Comparison of ENCODE assay signal across 26 mouse cellular contexts in the genomic region with DNA sequence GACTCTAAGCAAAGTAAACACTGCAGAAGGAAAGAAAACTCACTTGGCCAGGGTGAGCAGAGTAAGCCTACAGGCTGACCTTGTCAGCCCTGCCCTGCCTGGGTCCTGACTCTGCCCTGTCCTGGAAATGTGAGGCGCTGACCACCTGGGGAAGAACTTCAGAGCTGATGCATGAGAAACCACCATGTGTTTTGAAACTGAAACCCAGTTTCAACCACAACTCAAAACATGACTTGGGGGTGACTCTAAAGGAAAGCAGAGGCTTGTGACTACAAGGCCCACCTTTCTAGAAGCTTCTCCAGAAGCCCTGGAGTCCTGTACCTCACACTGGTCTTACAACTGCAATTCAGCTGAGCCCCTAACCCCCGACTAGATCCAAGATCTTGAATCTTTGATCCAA. TPM values are rescaled to one million over a fixed set of nuclear protein-coding genes. Genes with fewer than 3 reads are reported as not detected.
DNase-seq lines count a peak whose midpoint lies in the region; ATAC-seq and TF ChIP-seq lines count a peak whose summit lies in the region.
"Had no signal": no experiment of that assay in that cellular context is flagged by ENCODE, and none has a peak within 500 bp of the region (broad histone marks: within the 10 kb centered on the region; RNA-seq: fewer than 3 reads in every experiment).

No protein-coding gene starts in this region.

- peak overlapping the region; percentile 54; the same call in 1 of the 2 replicates for H3K27ac ChIP-seq in kidney, embryonic 16.5 days (ENCODE audit: low read length)
- no peak overlapping the region for H3K27ac ChIP-seq in kidney, adult 2 months (ENCODE audit: insufficient read depth, low read depth, low read length)
- no peak overlapping the region for H3K27ac ChIP-seq in lung, postnatal 0 days (ENCODE audit: low read length)
- H3K27ac ChIP-seq: embryonic facial prominence, embryonic 15.5 days; forebrain, embryonic 10.5 days; hindbrain, embryonic 14.5 days; layer of hippocampus, adult 2 months; limb, embryonic 15.5 days; neural tube, embryonic 12.5 days had no signal

- no peak for TF ChIP-seq POLR2A in kidney, adult 2 months (IDR thresholded peaks at IDR 0.05; ENCODE audit: low read depth, low read length)
- TF ChIP-seq POLR2A in myocyte (IDR thresholded peaks at IDR 0.05; ENCODE audit: insufficient read length, low read depth), result no peak
- no peak for TF ChIP-seq POLR2A in lung, adult 2 months (IDR thresholded peaks at IDR 0.05; ENCODE audit: borderline replicate concordance, extremely low read depth, low read depth, low read length)

- H3K4me1 ChIP-seq in kidney, embryonic 16.5 days (ENCODE audit: insufficient read depth, low read length), result peaks cover 41% of the 10 kb centered on the region
- no peaks in the 10 kb centered on the region for H3K4me1 ChIP-seq in kidney, adult 2 months (ENCODE audit: control insufficient read depth, insufficient read depth, low read length)
- peaks cover 3% of the 10 kb centered on the region; the same call in 1 of the 2 replicates for H3K4me1 ChIP-seq in lung, adult 2 months (ENCODE audit: control insufficient read depth, insufficient read depth, low read length)
- H3K4me1 ChIP-seq in lung, postnatal 0 days (ENCODE audit: insufficient read depth, low read depth, low read length), result peaks cover 3% of the 10 kb centered on the region; the same call in 1 of the 2 replicates

- no peaks in the 10 kb centered on the region for H3K36me3 ChIP-seq in kidney, embryonic 16.5 days (ENCODE audit: insufficient read depth, low read length)
- H3K36me3 ChIP-seq in kidney, adult 2 months (ENCODE audit: control insufficient read depth, insufficient read depth, low read length), result no peaks in the 10 kb centered on the region
- H3K36me3 ChIP-seq in myocyte (ENCODE audit: control insufficient read depth, insufficient read depth), result no peaks in the 10 kb centered on the region
- H3K36me3 ChIP-seq in lung, postnatal 0 days (ENCODE audit: insufficient read depth, low read length), result no peaks in the 10 kb centered on the region
- H3K36me3 ChIP-seq: embryonic facial prominence, embryonic 15.5 days; forebrain, embryonic 10.5 days; limb, embryonic 15.5 days; neural tube, embryonic 12.5 days had no signal

- H3K9me3 ChIP-seq in kidney, embryonic 16.5 days (ENCODE audit: low read length), result no peaks in the 10 kb centered on the region
- H3K9me3 ChIP-seq in lung, postnatal 0 days (ENCODE audit: low read length), result no peaks in the 10 kb centered on the region
- H3K9me3 ChIP-seq: embryonic facial prominence, embryonic 15.5 days; forebrain, embryonic 10.5 days; limb, embryonic 15.5 days; neural tube, embryonic 12.5 days had no signal

- H3K27me3 ChIP-seq in kidney, embryonic 16.5 days (ENCODE audit: insufficient read depth, low read length), result no peaks in the 10 kb centered on the region
- no peaks in the 10 kb centered on the region for H3K27me3 ChIP-seq in kidney, adult 2 months (replicated peaks; ENCODE audit: control insufficient read depth, insufficient read depth, low read length)
- H3K27me3 ChIP-seq in myocyte (ENCODE audit: control insufficient read depth, insufficient read depth, insufficient read length), result no peaks in the 10 kb centered on the region
- peaks cover 5% of the 10 kb centered on the region; the same call in 1 of the 2 replicates for H3K27me3 ChIP-seq in lung, postnatal 0 days (replicated peaks; ENCODE audit: insufficient read depth, low read length)

- TF ChIP-seq EP300 in lung, postnatal 0 days (IDR thresholded peaks at IDR 0.05), result no peak

- no peak overlapping the region for H3K4me2 ChIP-seq in kidney, embryonic 16.5 days (replicated peaks; ENCODE audit: low read depth, low read length)
- peak overlapping the region; percentile 82 for H3K4me2 ChIP-seq in myocyte (ENCODE audit: low read depth)
- no peak overlapping the region for H3K4me2 ChIP-seq in lung, postnatal 0 days (replicated peaks; ENCODE audit: low read depth, low read length)
- H3K4me2 ChIP-seq: embryonic facial prominence, embryonic 15.5 days; heart, embryonic 11.5 days; hindbrain, embryonic 14.5 days; limb, embryonic 15.5 days; neural tube, embryonic 12.5 days had no signal

- no peak for TF ChIP-seq CTCF in kidney, adult 2 months (conservative IDR thresholded peaks at IDR 0.05; ENCODE audit: insufficient read depth, insufficient read length, low read depth, low read length)
- no peak for TF ChIP-seq CTCF in lung, adult 2 months (IDR thresholded peaks at IDR 0.05; ENCODE audit: insufficient read depth, low read length)
- no peak for TF ChIP-seq CTCF in lung, postnatal 0 days (IDR thresholded peaks at IDR 0.05)

- H3K4me3 ChIP-seq in kidney, embryonic 16.5 days (ENCODE audit: low read length), result no peak overlapping the region
- H3K4me3 ChIP-seq in kidney, adult 2 months (ENCODE audit: insufficient read depth, low read depth, low read length), result no peak overlapping the region
- H3K4me3 ChIP-seq in myocyte, result no peak overlapping the region
- no peak overlapping the region for H3K4me3 ChIP-seq in lung, adult 2 months (replicated peaks; ENCODE audit: extremely low read depth, low read depth, low read length)
- no peak overlapping the region for H3K4me3 ChIP-seq in lung, postnatal 0 days (ENCODE audit: low read depth, low read length)
- H3K4me3 ChIP-seq: embryonic facial prominence, embryonic 15.5 days; forebrain, embryonic 10.5 days; layer of hippocampus, adult 2 months; limb, embryonic 15.5 days; neural tube, embryonic 12.5 days had no signal

- DNase-seq in kidney, adult 2 months, result no peak
- DNase-seq in A20 (ENCODE audit: low read depth, low spot score), result peak; percentile 75
- peak; percentile 84 for DNase-seq in CD4-positive helper T cell, adult 2 months (ENCODE audit: low read depth, low spot score)
- no peak for DNase-seq in lung, adult 2 months
- DNase-seq in lung, postnatal 0 days (ENCODE audit: low spot score), result no peak
- DNase-seq: adrenal gland, adult 8-10 months; cerebellum, adult 11-12 months; cerebellum, postnatal 36 days; heart, postnatal 14 days; kidney, postnatal 10 days; layer of hippocampus, postnatal 36 days; lung, postnatal 36 days; right cerebral cortex, adult 18-20 months; thymus, postnatal 25 days had no signal

- no peak overlapping the region for H3ac ChIP-seq in myocyte (ENCODE audit: control insufficient read depth, insufficient read length)

- H3K79me2 ChIP-seq in myocyte (ENCODE audit: control insufficient read depth, insufficient read depth), result peaks cover 12% of the 10 kb centered on the region

- WGBS in kidney, embryonic 16.5 days, result 54% methylated on average over 2 of the region's 2 CpGs
- WGBS in kidney, adult 2 months, result 77% methylated on average over 2 of the region's 2 CpGs
- 35% methylated on average over 2 of the region's 2 CpGs for WGBS in lung, adult 2 months
- WGBS in lung, postnatal 0 days, result 51% methylated on average over 2 of the region's 2 CpGs

- no peak overlapping the region for H3K9ac ChIP-seq in kidney, embryonic 16.5 days (replicated peaks; ENCODE audit: low read length)
- H3K9ac ChIP-seq in lung, postnatal 0 days (replicated peaks; ENCODE audit: low read depth), result no peak overlapping the region
- H3K9ac ChIP-seq: embryonic facial prominence, embryonic 15.5 days; hindbrain, embryonic 14.5 days; limb, embryonic 15.5 days; neural tube, embryonic 12.5 days had no signal

- no peak for ATAC-seq in kidney, embryonic 16.5 days (ENCODE audit: low FRiP score, low TSS enrichment)
- no peak for ATAC-seq in erythroid progenitor cell, adult 5-6 weeks (replicated peaks; ENCODE audit: low FRiP score, poor library complexity, severe bottlenecking)
- ATAC-seq in lung, postnatal 0 days, result no peak
- ATAC-seq: intestine, embryonic 16.5 days had no signal

TF ChIP-seq in myocyte, 11 proteins besides CTCF, POLR2A, EP300 and RAD21 (continues in another document):
- TF ChIP-seq CEBPB (IDR thresholded peaks at IDR 0.05; ENCODE audit: insufficient read depth, poor library complexity, severe bottlenecking) (no peak), MAX (IDR thresholded peaks at IDR 0.05; ENCODE audit: low read depth) (no peak)

RNA-seq across cellular contexts. Expression of a gene that starts 3.6 kb away (rescaled TPM):
- polyA plus RNA-seq in kidney, embryonic 16.5 days (2015; fragmentation: Nextera tagmentation; extraction: Ambion mirVana), result 65.8 and 68.7 TPM in 2 replicates
- polyA plus RNA-seq in kidney, adult 2 months (2012; rRNA removed), result 37.6 and 42.0 TPM in 2 replicates
- 94.7 TPM for polyA plus RNA-seq in myocyte (2012; fragmentation: generic; extraction: Trizol)
- 122 and 144 TPM in 2 replicates for polyA plus RNA-seq in lung, adult 2 months (2012; rRNA removed)
- 3.4 and 6.5 TPM in 2 replicates for total RNA-seq in erythroid progenitor cell, adult 5-6 weeks (2015; ENCODE audit: low replicate concordance)
- 5.8 and 19.2 TPM in 2 replicates for total RNA-seq in erythroid progenitor cell, adult 5-6 weeks (2017; ENCODE audit: low replicate concordance)
- polyA plus RNA-seq in lung, postnatal 0 days (2015; fragmentation: Nextera tagmentation; extraction: Ambion mirVana), result 96.8 and 106 TPM in 2 replicates

RNA-seq across cellular contexts. Expression of a gene that starts 17.3 kb away (rescaled TPM):
- polyA plus RNA-seq in kidney, embryonic 16.5 days (2015; fragmentation: Nextera tagmentation; extraction: Ambion mirVana), result 2.7 and 4.0 TPM in 2 replicates
- polyA plus RNA-seq in kidney, adult 2 months (2012; rRNA removed), result 0.14 TPM in 1 of 2 replicates, not detected in the other
- 0.36 TPM for polyA plus RNA-seq in myocyte (2012; fragmentation: generic; extraction: Trizol)
- polyA plus RNA-seq in lung, adult 2 months (2012; rRNA removed), result 0.14 TPM in 1 of 2 replicates, not detected in the other
- not detected in 2 replicates for total RNA-seq in erythroid progenitor cell, adult 5-6 weeks (2015; ENCODE audit: low replicate concordance)
- not detected in 2 replicates for total RNA-seq in erythroid progenitor cell, adult 5-6 weeks (2017; ENCODE audit: low replicate concordance)
- 1.4 and 1.7 TPM in 2 replicates for polyA plus RNA-seq in lung, postnatal 0 days (2015; fragmentation: Nextera tagmentation; extraction: Ambion mirVana)
- total RNA-seq: megakaryocyte-erythroid progenitor cell, adult 5-6 weeks had no signal
- polyA plus RNA-seq: forebrain, embryonic 10.5 days; heart, embryonic 11.5 days had no signal

RNA-seq across cellular contexts. Expression of a gene that starts 20.6 kb away (rescaled TPM):
- polyA plus RNA-seq in kidney, embryonic 16.5 days (2015; fragmentation: Nextera tagmentation; extraction: Ambion mirVana), result 0.58 and 0.81 TPM in 2 replicates
- 0.35 TPM in 1 of 2 replicates, not detected in the other for polyA plus RNA-seq in kidney, adult 2 months (2012; rRNA removed)
- polyA plus RNA-seq in myocyte (2012; fragmentation: generic; extraction: Trizol), result 2.8 TPM
- polyA plus RNA-seq in lung, adult 2 months (2012; rRNA removed), result 1.0 and 1.4 TPM in 2 replicates
- not detected in 2 replicates for total RNA-seq in erythroid progenitor cell, adult 5-6 weeks (2015; ENCODE audit: low replicate concordance)
- not detected in 2 replicates for total RNA-seq in erythroid progenitor cell, adult 5-6 weeks (2017; ENCODE audit: low replicate concordance)
- polyA plus RNA-seq in lung, postnatal 0 days (2015; fragmentation: Nextera tagmentation; extraction: Ambion mirVana), result 0.87 and 1.5 TPM in 2 replicates
- total RNA-seq: megakaryocyte-erythroid progenitor cell, adult 5-6 weeks had no signal

RNA-seq across cellular contexts. Expression of a gene that starts 53.2 kb away (rescaled TPM):
- polyA plus RNA-seq in kidney, embryonic 16.5 days (2015; fragmentation: Nextera tagmentation; extraction: Ambion mirVana), result 36.7 and 37.8 TPM in 2 replicates
- 26.7 and 29.1 TPM in 2 replicates for polyA plus RNA-seq in kidney, adult 2 months (2012; rRNA removed)
- 31.7 TPM for polyA plus RNA-seq in myocyte (2012; fragmentation: generic; extraction: Trizol)
- 33.5 and 36.2 TPM in 2 replicates for polyA plus RNA-seq in lung, adult 2 months (2012; rRNA removed)
- total RNA-seq in erythroid progenitor cell, adult 5-6 weeks (2015; ENCODE audit: low replicate concordance), result 6.3 and 8.6 TPM in 2 replicates
- total RNA-seq in erythroid progenitor cell, adult 5-6 weeks (2017; ENCODE audit: low replicate concordance), result 10.5 and 25.9 TPM in 2 replicates
- 16.0 and 16.7 TPM in 2 replicates for polyA plus RNA-seq in lung, postnatal 0 days (2015; fragmentation: Nextera tagmentation; extraction: Ambion mirVana)

Comparison
In these comparisons a context has a peak if more than half of its experiments do, and no peak if none do; other contexts are left out.
1. DNase-seq: peak in A20 (single experiment) and CD4-positive helper T cell, adult 2 months (single experiment); none in kidney, adult 2 months (single experiment), lung, adult 2 months (single experiment) and lung, postnatal 0 days (single experiment).